Mouse (Mus musculus) ZHBTc4 (cell line): ENCODE data around the gene Ift27.

ENCODE experiments used
- DNase-seq: peaks from one replicate; pipeline ENCODE4 v3.0.0-alpha.2; 2011; ENCODE audit warnings: low read depth, low spot score

Ift27 gene

GRCm38 (mm10) chr15:78173972-78174886 lies at the start of gene Ift27:
Gene Ift27, minus strand, starts transcription at chr15:78174107.
- DNase-seq = peak; percentile 100

- DNase-seq = no peak
These were observed 41.4 kb upstream of the Ift27 start for GRCm38 (mm10) chr15:78215269-78215668.

- no peak for DNase-seq
These were observed 37.5 kb upstream of the Ift27 start for GRCm38 (mm10) chr15:78211367-78211766.

DNA sequence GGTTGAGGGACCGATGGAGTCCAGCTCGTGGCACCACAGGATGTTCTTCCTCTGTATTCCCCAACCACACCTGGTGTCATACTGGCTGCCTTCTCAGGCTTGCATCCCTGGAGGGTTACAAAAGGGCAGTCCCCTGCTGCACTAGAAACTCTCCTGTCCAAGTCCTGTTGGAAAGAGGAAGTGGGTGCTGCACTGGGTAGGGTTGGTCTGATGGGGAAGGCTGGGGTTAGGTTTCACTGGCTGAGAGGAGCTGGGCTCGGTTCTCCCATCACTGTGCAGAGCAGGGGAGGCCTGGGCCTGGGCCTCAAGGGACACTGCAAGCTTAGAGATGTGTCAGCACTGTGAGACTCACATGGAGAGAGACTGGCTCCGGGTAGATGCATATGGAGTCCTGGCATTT lies 36.3 kb upstream of the Ift27 start:
- no peak for DNase-seq

DNA sequence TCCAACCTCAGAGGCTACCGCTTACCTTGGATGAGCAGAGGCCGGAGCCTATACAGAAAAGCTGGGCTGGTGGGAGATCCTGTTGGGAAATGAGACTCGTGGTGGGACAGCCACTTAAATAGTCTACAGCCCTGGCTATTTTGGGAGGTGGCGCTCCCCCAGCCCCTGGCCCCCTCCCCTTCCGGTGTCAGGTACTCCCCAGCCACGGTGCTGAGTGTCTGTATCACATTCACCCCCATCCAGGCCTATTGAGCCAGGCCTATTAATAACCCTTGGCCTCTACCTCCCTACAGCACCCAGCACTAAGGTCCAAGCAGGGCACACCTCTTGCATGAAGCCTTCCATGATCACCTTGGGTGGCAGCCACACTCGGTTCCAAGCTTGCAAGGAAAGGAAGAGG lies 32.4 kb upstream of the Ift27 start, which contains the start of gene Pvalb:
Gene Pvalb (minus strand): TSS at position 89 of the 400 bp plus-strand sequence.
- no peak for DNase-seq

- peak; percentile 61 for DNase-seq
These were observed 31.3 kb upstream of the Ift27 start for GRCm38 (mm10) chr15:78205192-78205591.

DNA sequence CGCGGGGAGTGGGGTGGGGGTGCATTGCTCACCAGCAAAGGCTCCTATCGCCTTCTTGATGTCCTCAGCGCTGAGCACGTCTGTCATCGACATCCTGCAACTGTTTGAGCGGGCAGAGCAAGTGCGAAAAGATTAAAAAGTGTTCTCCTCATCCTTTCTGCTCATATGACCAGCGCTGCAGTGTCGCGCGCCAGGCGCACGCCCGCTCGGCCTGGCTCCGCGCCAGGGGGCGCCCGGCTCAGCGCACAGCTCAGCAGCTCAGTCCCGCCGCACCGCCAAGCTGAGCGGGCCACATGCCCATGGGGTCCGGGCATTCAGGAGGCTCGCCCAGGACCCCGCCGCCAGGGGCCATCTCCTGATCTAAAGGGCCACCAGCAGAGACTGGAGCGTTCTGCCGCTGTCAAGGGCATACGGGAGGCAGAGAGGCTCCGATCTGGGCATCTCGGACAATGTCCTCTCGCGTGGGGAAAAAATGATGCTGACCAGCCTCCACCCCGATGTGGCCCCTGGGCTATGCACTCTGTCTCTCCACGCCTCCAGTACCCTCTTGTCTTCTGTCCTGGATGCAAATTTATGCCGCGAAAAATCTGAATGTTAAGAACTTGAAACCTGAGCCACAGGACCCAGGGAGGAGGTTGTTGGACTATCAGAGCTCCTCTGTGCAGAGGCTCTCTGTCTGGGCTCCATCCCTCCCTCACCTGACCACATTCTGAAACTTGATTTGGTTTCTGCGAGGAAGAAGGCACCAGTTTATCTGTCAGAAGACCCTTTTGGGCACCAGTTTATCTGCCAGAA lies 30.3 kb upstream of the Ift27 start:
- DNase-seq = peak; percentile 65

GRCm38 (mm10) chr15:78195096-78195880 lies 21.4 kb upstream of the Ift27 start:
- no peak for DNase-seq

DNA sequence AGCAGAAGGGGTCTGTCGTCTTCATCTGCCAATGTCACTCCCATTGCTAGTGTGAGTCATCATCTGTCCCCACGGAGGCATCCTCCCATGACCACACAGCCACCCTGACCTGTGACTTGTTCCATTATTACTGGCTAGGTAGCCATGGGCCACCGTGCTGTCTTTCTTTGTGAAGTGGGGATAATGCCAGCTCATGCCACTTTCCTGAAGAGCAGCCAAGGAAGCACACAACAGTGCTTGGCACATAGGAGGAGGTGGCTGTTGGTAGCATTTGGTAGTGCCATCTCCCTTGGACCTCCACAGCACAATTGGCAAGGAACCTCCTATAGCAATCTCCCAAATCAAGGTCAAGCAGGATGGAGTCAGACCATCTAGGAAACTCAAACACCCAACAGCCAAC lies 20.4 kb upstream of the Ift27 start:
- no peak for DNase-seq

GRCm38 (mm10) chr15:78189636-78190035 lies 15.7 kb upstream of the Ift27 start:
- no peak for DNase-seq

GRCm38 (mm10) chr15:78188546-78188945 lies 14.6 kb upstream of the Ift27 start:
- no peak for DNase-seq

DNA sequence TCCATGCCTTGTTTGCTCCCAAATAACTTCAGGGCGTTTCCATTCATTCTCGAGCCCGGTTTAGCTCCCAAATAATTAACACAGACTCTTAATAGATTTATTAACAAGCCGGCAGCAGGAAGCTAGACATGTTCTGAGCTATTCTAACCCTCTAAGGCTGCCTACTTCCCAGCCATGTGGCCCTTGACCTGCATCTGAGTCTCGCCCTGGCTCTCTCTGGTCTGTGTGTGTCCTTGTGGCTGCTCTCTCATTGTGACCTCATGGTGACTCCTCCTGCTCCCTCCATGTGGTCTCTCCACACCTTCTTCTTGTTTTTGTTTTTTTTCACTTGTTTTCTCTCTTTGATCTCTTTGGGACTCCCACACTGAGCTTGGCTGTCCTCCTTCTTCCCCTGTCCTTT lies 13.0 kb upstream of the Ift27 start:
- DNase-seq = no peak

DNA sequence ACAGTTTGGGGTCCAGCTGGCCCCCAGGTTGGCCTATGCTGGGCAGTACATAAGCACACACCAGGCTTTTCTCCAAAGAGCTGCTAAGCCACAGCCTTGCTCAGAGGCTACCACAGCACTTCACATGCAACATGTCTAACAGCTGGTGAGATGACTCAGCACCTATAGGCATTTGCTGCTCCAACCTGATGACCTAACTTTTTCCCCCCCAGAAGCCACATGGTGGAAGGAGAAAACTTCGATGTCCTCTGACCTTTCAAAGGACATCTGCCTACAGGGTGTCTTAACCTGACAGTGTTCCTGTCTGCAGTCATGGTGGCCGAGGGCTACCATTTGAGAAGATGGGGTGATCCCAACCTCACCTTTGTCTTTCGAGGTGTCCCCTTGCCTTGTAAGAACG lies 11.7 kb upstream of the Ift27 start:
- no peak for DNase-seq

GRCm38 (mm10) chr15:78184855-78185254 lies 10.9 kb upstream of the Ift27 start:
- DNase-seq = peak; percentile 89

DNA sequence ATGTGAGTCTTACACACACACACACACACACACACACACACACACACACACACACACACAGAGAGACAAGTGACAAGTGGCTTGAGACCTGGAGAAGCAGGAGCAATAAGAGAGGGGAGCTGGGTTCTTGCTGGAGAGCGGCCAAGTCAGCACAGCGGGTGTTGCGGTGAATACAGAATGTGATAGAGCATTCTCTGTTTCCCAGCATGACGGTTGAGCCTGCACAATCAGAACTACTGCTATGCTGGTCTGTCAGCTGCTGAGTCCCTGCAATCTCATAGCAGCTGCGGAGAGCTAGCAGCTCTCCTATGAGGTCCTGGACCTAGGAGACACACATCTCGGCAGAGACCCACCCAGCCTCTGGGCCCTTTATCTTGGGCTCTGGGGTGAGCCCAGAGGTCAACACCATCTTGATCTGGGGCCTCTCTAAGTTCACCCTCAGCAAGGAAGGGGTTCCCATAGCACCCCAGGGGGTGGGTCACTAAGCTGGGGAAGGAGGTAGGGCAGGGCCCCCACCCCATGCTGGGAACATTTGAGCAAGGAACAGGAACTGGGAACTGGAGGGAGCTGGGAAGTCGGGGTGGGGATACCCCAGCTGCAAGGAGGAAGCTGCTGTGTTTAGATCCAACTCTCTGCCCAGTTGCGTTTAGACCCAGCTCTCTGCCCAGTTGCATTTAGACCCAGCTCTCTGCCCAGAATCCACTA lies 7.9 kb upstream of the Ift27 start:
- DNase-seq = peak; percentile 62

- no peak for DNase-seq
These were observed 5.9 kb upstream of the Ift27 start for GRCm38 (mm10) chr15:78179775-78180174.

DNA sequence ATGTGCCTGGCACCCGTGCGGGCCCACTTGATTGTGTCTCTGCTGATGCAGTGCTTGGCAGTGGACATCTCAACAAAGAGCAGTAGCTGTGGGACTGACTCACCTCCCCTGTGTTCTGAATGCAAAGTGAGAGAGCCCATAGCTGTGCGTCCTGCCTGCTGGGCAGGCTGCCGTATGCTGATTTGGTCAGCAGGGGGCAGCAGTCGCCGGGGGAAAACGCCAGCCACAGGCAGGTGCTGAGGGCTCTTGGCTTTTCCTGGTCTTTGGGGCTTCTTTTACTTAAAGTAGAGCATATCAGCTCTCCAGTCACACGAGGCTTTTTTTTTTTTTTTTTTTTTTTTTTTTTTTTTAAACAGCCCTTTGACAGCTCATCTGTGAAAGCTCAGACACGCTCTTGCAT lies 4.5 kb upstream of the Ift27 start:
- DNase-seq = peak; percentile 89

- no peak for DNase-seq
These were observed 3.4 kb upstream of the Ift27 start for GRCm38 (mm10) chr15:78177257-78177656.

- no peak for DNase-seq
These were observed 959 bp upstream of the Ift27 start for GRCm38 (mm10) chr15:78174887-78175245.

DNA sequence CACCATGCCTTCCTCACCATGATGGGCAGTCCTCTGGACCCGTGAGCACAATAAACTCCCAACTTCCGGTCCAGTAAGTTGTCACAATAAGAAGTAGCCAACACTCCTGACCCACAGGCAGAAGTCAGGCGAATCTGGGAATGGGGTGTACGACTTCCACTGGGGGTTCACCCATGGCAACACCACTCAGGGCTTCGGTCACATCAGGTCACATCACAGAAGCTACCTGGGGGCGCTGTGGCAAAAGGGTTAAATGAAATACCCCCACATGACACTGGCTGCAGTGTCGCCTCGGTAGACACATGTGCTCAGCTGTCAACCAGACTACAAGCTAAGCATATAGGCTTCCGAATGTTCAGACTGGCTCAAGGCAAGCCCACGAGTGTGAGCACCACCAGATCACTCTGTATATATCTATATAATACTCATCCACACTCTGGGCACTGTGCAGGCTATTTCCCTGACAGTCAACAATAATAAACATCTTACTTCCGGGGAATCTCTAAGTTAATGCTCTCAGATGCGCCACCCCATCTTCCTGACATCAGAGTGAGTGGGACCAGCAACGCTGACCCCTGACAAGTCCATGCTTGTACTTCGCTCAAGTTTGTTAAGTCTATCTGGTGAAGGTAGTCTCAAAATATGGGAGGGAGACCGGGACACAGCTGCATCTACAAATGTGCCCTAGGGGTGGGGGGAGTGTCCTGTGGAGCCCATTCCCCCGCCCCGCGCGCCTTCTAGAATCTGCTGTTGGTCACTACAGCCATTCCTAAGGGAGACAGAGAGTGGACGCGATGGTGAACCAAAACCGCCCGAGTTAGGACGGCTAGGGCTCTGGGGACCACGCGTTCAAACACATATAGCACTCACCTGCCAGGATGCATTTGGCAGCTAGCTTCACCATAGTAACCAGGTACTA lies 749 bp downstream of the Ift27 start:
- DNase-seq = peak; percentile 27
